Mouse (Mus musculus) layer of hippocampus, adult 9-10 months (tissue): Measurements from ENCODE around the gene Mafg.
"Not testable (repeated sequence)": the region's sequence is repeated elsewhere in the genome, so short reads cannot be mapped to it uniquely, and the experiment has no call there.

Source experiments
- DNase-seq: peaks from one replicate; pipeline ENCODE4 v3.0.0; 2022; ENCODE audit warnings: low spot score

Gene Mafg

GRCm38 (mm10) chr11:120597240-120598235, 35.9 kb downstream of the Mafg start:
- no peak for DNase-seq

GRCm38 (mm10) chr11:120588531-120588930, 44.9 kb downstream of the Mafg start:
- DNase-seq = no peak

GRCm38 (mm10) chr11:120583937-120584336, 49.5 kb downstream of the Mafg start:
- DNase-seq = no peak

- DNase-seq = not testable (repeated sequence)
These were observed 50.5 kb downstream of the Mafg start for GRCm38 (mm10) chr11:120582982-120583293.

GRCm38 (mm10) chr11:120582268-120582981, 51.0 kb downstream of the Mafg start:
- no peak for DNase-seq

GRCm38 (mm10) chr11:120581490-120582267, 51.7 kb downstream of the Mafg start, which contains the start of gene Arhgdia:
Gene Arhgdia, minus strand, starts transcription at chr11:120581624.
- peak; percentile 63 for DNase-seq

- DNase-seq = no peak
These were observed 52.5 kb downstream of the Mafg start for GRCm38 (mm10) chr11:120580871-120581331.

- no peak for DNase-seq
These were observed 53.2 kb downstream of the Mafg start for GRCm38 (mm10) chr11:120580190-120580589.

- no peak for DNase-seq
These were observed 53.9 kb downstream of the Mafg start for GRCm38 (mm10) chr11:120579316-120580107.

- no peak for DNase-seq
These were observed 54.6 kb downstream of the Mafg start for GRCm38 (mm10) chr11:120578694-120579243.

- no peak for DNase-seq
These were observed 55.2 kb downstream of the Mafg start for GRCm38 (mm10) chr11:120578024-120578693.

GRCm38 (mm10) chr11:120577211-120578023, 56.0 kb downstream of the Mafg start:
- no peak for DNase-seq

- no peak for DNase-seq
These were observed 56.9 kb downstream of the Mafg start for GRCm38 (mm10) chr11:120576365-120576981.

- DNase-seq = no peak
These were observed 57.5 kb downstream of the Mafg start for GRCm38 (mm10) chr11:120575940-120576339.
